Mouse (Mus musculus): Measurements from ENCODE around the gene Kidins220.

DNA sequence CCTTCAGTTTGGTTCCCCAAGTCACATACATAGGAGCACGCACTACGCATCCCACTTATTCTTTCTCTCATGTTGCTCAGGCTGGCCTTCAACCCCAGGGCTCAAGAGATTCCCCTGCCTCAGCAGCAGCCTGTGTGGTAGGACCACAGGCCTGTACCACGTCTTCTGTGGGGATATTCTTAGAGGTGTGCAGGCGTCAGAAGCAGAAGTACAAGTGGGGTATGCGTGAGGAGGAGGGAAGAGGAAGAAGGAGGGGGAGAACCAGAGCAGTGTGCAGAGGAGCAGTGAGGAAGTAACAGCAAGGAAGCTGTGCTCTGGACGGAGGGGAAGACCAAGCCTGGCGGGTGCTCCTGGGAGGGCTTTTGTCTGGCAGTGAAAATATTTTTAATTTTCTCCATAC is 79.8 kb downstream of the Kidins220 start:
- TF ChIP-seq CTCF (IDR thresholded peaks at IDR 0.05; ENCODE audit: extremely low read depth, insufficient read length, insufficient replicate concordance, low read depth, low read length) (no peak), POLR2A (IDR thresholded peaks at IDR 0.05; ENCODE audit: low read depth, low read length) (no peak)

Data from small intestine, adult 2 months (tissue).